Mouse (Mus musculus) hindbrain, embryonic 12.5 days (tissue): ENCODE results near the gene Slc17a9. TPM values are rescaled to one million over a fixed set of nuclear protein-coding genes. Genes with fewer than 3 reads are reported as not detected.

Experiments
- ATAC-seq: fragments of 200-750 bp; cut with Nextera tagmentation; 2 replicates; pipeline ENCODE4 v1.8.0; 2017; ENCODE audit warnings: moderate TSS enrichment; ENCODE audit not compliant: low FRiP score
- H3K27ac ChIP-seq: fragments of 300-500 bp; sonication (generic); 2 replicates; pipeline ENCODE4 v1.5.1; 2016; ENCODE audit warnings: mild to moderate bottlenecking
- H3K27me3 ChIP-seq: fragments of 300-500 bp; sonication (generic); 2 replicates; pipeline ENCODE4 v1.6.1; 2016; ENCODE audit warnings: mild to moderate bottlenecking
- H3K36me3 ChIP-seq: fragments of 300-500 bp; sonication (generic); 2 replicates; pipeline ENCODE4 v1.6.1; 2016; ENCODE audit warnings: mild to moderate bottlenecking
- H3K4me1 ChIP-seq: fragments of 300-500 bp; sonication (generic); 2 replicates; pipeline ENCODE4 v1.6.1; 2016
- H3K4me2 ChIP-seq: fragments of 300-500 bp; sonication (generic); replicated peaks from 2 replicates; pipeline ENCODE4 v1.6.1; 2016; ENCODE audit warnings: mild to moderate bottlenecking
- H3K4me3 ChIP-seq: fragments of 300-500 bp; sonication (generic); 2 replicates; pipeline ENCODE4 v1.5.1; 2016; ENCODE audit warnings: mild to moderate bottlenecking
- H3K9ac ChIP-seq: fragments of 300-500 bp; sonication (generic); 2 replicates; pipeline ENCODE4 v1.6.1; 2016; ENCODE audit warnings: mild to moderate bottlenecking, moderate library complexity
- H3K9me3 ChIP-seq: fragments of 300-500 bp; sonication (generic); replicated peaks from 2 replicates; pipeline ENCODE4 v1.6.1; 2016; ENCODE audit warnings: mild to moderate bottlenecking
- WGBS: fragments of 180-500 bp; shearing (Covaris S2); methylation state at CpG from one replicate; pipeline ENCODE4 v1.1.7; 2016; 5-methylcytosine and 5-hydroxymethylcytosine counted together
- polyA plus RNA-seq: library from polyadenylated mRNA; unstranded; fragments of >200 nt; fragmentation: Nextera tagmentation; extraction: Ambion mirVana; gene quantifications from 2 replicates; pipeline ENCODE4 v1.2.1, GENCODE M21; 2016

Slc17a9 gene
- 0.53 and 0.80 TPM in 2 replicates for polyA plus RNA-seq

DNA sequence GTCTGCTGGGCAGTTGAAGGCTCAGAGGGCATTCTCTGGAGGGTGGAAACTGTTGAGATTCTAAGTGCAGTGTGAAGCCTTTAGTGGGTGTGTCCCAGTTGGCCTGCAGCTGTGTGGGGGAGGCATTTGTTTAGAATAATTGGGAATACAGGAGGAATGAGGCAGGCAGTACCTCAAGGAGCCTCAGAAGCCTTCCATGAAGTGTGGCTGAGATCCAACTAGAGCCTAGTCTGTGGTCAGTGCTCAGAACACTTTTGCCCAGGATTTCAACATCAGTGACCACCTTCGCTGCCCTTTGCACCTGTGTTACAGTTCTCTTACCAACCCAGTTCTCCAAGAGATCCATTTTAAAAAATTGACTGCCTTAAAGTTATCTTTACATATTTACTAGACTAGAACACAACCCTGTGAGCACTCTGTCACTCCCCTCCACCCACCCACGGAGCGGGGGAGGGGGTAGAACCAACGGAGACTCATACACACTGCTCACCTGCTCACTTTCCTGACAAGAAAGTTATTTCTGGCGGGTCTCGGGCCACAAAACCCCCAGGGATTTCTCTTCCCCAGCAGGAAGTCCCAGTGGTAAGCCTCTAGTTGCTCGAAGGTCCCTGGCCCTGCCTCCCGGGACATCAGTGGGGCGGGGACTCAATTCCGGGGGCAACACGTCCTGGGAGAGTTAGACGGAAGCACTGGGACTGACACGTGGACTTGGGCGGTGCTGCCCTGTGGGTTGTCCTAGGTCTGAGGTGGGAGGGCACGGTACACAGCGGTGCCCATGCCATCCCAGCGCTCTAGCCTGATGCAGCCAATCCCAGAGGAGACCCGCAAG is at the start of gene Slc17a9:
TSS of gene Slc17a9 (plus strand) at position 679 of the 829 bp plus-strand sequence.
- peaks cover 4% of the 10 kb centered on the region; the same call in 1 of the 2 replicates for H3K4me1 ChIP-seq
- H3K4me3 ChIP-seq, result no peak within 1 kb of the TSS
- WGBS, result 8% methylated on average over 18 of the region's 18 CpGs
- H3K27me3 ChIP-seq, result no peaks in the 10 kb centered on the region
- H3K27ac ChIP-seq, result no peak within 1 kb of the TSS
- peak within 1 kb of the TSS; percentile 24; the same call in 1 of the 2 replicates for H3K9ac ChIP-seq
- H3K9me3 ChIP-seq, result no peaks in the 10 kb centered on the region
- peak within 1 kb of the TSS; percentile 17; the same call in 1 of the 2 replicates for H3K4me2 ChIP-seq
- H3K36me3 ChIP-seq, result peaks cover 41% of the 10 kb centered on the region
- ATAC-seq, result no peak

DNA sequence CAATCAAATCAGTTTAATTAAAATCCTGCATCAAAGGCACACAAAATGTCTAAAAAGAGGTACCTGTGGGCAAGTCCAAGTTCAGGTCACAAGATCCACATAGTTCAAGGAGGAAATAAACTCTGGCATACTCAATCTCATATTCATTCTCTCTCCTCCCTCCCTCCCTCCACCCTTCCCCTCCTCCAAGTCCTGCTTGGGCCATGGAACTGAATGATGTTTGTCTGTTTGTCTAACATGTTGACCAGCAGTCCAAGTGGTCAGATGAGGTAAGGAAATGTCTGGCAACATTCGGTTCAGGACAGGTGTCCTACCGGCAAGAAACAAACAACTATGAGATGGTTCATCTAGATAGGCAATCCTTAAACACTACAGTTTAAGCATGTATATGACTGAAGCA is 48.4 kb upstream of the Slc17a9 start:
- Histone ChIP-seq H3K9ac (no peak overlapping the region), H3K36me3 (peaks cover 43% of the 10 kb centered on the region), H3K9me3 (no peaks in the 10 kb centered on the region), H3K4me2 (no peak overlapping the region), H3K27me3 (no peaks in the 10 kb centered on the region), H3K27ac (no peak overlapping the region), H3K4me1 (no peaks in the 10 kb centered on the region), H3K4me3 (no peak overlapping the region)
- WGBS, result 99% methylated on average over 2 of the region's 2 CpGs
- no peak for ATAC-seq

DNA sequence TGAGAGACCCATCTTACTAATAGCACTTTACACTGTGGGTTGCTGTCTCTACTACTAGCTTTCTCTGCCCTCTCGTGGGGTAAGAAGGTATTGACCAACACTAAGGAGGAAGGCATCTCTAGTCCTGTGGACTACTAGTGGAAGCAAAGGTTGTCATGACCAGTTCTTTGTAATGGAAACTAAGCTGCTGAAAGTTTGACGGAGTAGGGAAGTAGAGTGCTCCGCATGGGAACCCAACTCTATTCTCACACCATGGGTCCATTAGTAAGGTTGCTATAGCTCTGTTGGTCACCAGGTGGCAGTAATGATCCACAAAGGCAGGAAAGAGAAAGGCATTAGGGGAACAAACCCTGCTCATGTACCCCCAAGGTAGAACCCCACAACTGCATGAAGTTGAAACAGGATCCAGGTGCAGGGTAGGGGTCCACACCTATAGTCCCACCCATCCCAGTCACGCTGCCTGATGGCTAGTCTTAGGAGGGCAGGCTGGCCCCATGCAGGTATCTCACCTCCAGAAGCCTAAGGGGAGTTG is 46.4 kb upstream of the Slc17a9 start:
- peak; percentile 75 for ATAC-seq
- peaks cover 44% of the 10 kb centered on the region for H3K36me3 ChIP-seq
- WGBS, result 21% methylated on average over 4 of the region's 4 CpGs

DNA sequence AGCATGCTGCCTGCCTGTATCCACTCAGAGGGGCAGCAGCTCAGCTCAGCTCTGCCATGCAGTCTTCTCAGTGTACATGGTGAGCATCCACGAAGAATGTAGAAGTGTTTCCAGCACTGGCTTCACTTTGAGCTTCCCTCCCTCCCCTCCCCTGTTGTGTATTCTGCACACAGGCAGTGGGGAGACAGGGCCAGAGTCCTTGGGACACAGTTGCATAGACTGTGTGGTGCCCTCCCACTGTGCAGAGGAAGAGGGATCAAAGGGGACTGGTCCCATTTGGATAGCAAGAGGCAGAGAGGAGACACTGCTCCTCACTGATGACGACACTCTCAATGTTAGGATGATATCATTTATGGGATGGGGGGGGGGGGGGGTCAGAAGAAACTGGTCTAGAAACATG is 43.8 kb upstream of the Slc17a9 start:
- H3K27ac ChIP-seq, result no peak overlapping the region
- H3K4me1 ChIP-seq, result no peaks in the 10 kb centered on the region
- ATAC-seq, result no peak
- H3K36me3 ChIP-seq, result peaks cover 61% of the 10 kb centered on the region
- H3K4me3 ChIP-seq, result no peak overlapping the region
- WGBS, result 60% methylated on average over 2 of the region's 2 CpGs
- H3K9me3 ChIP-seq, result no peaks in the 10 kb centered on the region
- no peaks in the 10 kb centered on the region for H3K27me3 ChIP-seq
- H3K4me2 ChIP-seq, result no peak overlapping the region
- no peak overlapping the region for H3K9ac ChIP-seq

More for the DNA sequence above, 46.4 kb upstream of the Slc17a9 start:
- no peaks in the 10 kb centered on the region for H3K4me1 ChIP-seq
- H3K9me3 ChIP-seq, result no peaks in the 10 kb centered on the region
- H3K9ac ChIP-seq, result no peak overlapping the region
- no peak overlapping the region for H3K4me3 ChIP-seq
- H3K27ac ChIP-seq, result no peak overlapping the region
- H3K27me3 ChIP-seq, result no peaks in the 10 kb centered on the region
- H3K4me2 ChIP-seq, result no peak overlapping the region

DNA sequence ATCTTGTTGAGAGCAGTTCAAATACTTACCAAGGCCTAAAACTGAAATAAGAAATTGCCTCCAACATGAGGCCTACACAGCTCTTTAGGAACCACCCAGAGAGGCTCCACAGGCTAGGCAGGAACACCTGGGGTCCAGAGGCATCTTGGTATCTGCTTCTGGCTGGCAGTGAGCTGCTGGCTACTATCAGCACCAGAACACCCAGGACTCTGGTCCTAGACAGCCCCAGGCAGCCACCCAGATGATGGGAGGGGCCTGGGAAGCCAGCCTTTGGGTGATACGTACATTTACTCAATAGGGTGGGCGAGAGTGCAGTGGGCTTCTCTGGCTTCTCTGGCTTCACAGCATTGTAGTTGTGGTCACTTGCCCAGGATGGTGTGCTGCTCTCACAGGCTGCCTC is 41.5 kb upstream of the Slc17a9 start:
- no peak for ATAC-seq

DNA sequence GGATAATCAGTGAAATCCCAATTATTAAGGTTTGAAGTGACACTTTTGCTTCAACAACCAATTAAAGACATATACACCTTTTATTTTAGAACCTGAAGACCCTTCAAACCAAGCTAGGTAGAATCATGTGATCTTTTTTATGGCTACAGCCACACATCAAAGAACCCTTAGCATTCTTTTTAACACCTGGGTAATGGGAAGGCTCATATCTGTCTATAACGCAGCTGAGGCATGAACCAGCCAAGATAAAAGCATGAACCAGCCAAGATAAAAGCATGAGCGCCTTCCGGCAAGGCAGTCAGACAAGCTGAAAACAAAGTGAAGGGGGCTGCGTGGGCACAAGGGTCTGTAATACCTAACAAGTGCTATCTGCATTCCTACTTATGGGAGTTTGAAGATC is 41.0 kb upstream of the Slc17a9 start:
- H3K4me1 ChIP-seq, result no peaks in the 10 kb centered on the region
- 93% methylated on average over 4 of the region's 4 CpGs for whole genome bisulfite sequencing
- H3K27ac ChIP-seq, result no peak overlapping the region
- no peak overlapping the region for H3K4me3 ChIP-seq
- no peaks in the 10 kb centered on the region for H3K9me3 ChIP-seq
- H3K4me2 ChIP-seq, result no peak overlapping the region
- H3K27me3 ChIP-seq, result no peaks in the 10 kb centered on the region
- no peak overlapping the region for H3K9ac ChIP-seq
- ATAC-seq, result no peak
- H3K36me3 ChIP-seq, result peaks cover 89% of the 10 kb centered on the region

More for the DNA sequence above, 41.5 kb upstream of the Slc17a9 start:
- no peak overlapping the region for H3K9ac ChIP-seq
- H3K4me1 ChIP-seq, result no peaks in the 10 kb centered on the region
- no peaks in the 10 kb centered on the region for H3K27me3 ChIP-seq
- no peak overlapping the region for H3K27ac ChIP-seq
- H3K36me3 ChIP-seq, result peaks cover 84% of the 10 kb centered on the region
- 94% methylated on average over 2 of the region's 2 CpGs for WGBS
- H3K4me3 ChIP-seq, result no peak overlapping the region
- no peaks in the 10 kb centered on the region for H3K9me3 ChIP-seq
- no peak overlapping the region for H3K4me2 ChIP-seq

DNA sequence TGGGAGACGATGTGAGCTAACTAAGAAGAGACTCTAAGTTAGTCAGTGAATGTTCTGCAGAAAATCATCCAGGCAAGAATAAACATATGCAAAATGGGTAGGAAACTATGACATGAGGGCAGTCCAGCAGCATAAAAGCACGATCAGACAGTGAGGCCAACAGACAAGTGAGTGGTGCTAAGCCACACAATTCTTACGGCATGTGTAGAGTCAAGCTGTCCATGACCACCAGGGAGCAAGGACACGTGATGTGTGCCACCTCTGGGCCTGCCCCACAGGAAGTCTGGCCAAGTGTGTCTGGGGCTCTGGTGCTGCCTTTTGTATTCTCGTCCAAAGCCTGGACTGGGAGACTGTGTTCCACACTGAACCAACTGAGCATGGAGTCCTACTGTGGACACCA is 35.2 kb upstream of the Slc17a9 start:
- H3K27me3 ChIP-seq, result no peaks in the 10 kb centered on the region
- no peak overlapping the region for H3K4me3 ChIP-seq
- H3K9ac ChIP-seq, result no peak overlapping the region
- no peak overlapping the region for H3K27ac ChIP-seq
- no peak overlapping the region for H3K4me2 ChIP-seq
- peaks cover 13% of the 10 kb centered on the region for H3K4me1 ChIP-seq
- 88% methylated on average over 5 of the region's 5 CpGs for WGBS
- peaks cover 61% of the 10 kb centered on the region for H3K36me3 ChIP-seq
- ATAC-seq, result no peak
- H3K9me3 ChIP-seq, result no peaks in the 10 kb centered on the region

DNA sequence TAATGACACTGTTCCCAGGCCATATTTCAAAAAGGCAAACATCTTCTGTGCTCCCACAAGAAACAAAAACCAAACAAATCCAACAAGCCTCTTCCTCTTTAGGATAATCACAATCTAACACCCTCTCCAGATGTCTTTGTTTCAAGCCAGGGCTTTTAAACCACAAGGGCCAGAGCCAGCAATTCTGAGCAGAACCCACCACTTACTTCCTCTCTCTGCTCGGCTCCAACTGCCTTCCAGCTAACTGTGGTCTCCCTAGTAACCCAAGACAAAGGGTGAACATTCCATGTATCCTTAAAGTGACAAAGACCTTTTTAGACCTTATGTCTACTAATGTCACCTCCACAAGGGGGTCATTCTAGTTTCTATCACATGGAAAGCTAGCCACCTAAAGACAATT is 32.4 kb upstream of the Slc17a9 start:
- Histone ChIP-seq H3K27ac (peak overlapping the region; percentile 72), H3K27me3 (no peaks in the 10 kb centered on the region), H3K4me3 (no peak overlapping the region), H3K36me3 (peaks cover 33% of the 10 kb centered on the region), H3K9me3 (no peaks in the 10 kb centered on the region), H3K4me2 (peak overlapping the region; percentile 25; the same call in 1 of the 2 replicates), H3K4me1 (peaks cover 17% of the 10 kb centered on the region), H3K9ac (no peak overlapping the region)
- WGBS, result 0% methylated on average over 1 of the region's 1 CpGs
- peak; percentile 61; the same call in 1 of the 2 replicates for ATAC-seq

DNA sequence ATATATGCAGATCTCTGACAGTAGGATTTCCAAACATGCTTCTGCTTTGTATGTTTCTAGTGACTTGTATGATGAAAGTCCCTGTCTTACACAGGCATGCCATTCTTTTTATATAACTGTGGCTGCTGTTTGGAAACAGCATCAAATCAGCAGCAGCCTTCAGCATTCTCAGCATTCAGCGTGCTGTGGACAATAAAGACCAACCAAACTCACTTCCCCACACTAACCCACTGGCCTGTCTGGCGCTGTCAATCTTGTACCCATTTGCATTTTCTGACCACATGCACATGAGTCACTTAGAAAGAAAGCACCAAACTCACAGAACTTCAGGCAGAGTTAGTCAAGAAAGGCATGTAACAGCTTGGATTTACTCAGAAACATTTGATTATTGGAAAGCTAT is 29.9 kb upstream of the Slc17a9 start:
- Histone ChIP-seq H3K9ac (no peak overlapping the region), H3K4me2 (no peak overlapping the region), H3K36me3 (peaks cover 7% of the 10 kb centered on the region), H3K4me1 (peaks cover 26% of the 10 kb centered on the region), H3K27ac (no peak overlapping the region), H3K27me3 (no peaks in the 10 kb centered on the region), H3K9me3 (no peaks in the 10 kb centered on the region), H3K4me3 (no peak overlapping the region)
- WGBS, result 70% methylated on average over 2 of the region's 2 CpGs
- ATAC-seq, result no peak

DNA sequence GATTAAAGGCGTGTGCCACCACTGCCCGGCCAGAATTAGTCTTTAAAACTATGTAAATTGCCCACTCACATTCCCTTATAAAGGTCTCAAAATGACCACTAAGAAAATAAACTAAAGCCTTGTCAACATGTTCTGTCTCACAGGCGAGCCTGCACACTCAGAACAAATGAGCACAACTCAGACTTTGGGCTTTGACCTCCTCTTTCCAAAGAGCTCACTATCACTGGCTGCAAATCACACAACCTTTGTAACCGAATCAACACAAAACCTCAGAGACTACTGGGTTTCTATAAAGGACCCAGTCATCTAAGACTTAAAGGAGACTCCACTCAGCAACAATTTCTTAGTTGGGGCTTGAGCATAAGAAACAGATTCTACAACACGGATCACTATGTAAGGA is 24.6 kb upstream of the Slc17a9 start:
- Histone ChIP-seq H3K27ac (no peak overlapping the region), H3K27me3 (no peaks in the 10 kb centered on the region), H3K36me3 (no peaks in the 10 kb centered on the region), H3K4me2 (peak overlapping the region; percentile 95), H3K9ac (peak overlapping the region; percentile 97), H3K9me3 (no peaks in the 10 kb centered on the region), H3K4me1 (peaks cover 35% of the 10 kb centered on the region), H3K4me3 (peak overlapping the region; percentile 74)
- WGBS, result 85% methylated on average over 5 of the region's 5 CpGs
- ATAC-seq, result no peak

DNA sequence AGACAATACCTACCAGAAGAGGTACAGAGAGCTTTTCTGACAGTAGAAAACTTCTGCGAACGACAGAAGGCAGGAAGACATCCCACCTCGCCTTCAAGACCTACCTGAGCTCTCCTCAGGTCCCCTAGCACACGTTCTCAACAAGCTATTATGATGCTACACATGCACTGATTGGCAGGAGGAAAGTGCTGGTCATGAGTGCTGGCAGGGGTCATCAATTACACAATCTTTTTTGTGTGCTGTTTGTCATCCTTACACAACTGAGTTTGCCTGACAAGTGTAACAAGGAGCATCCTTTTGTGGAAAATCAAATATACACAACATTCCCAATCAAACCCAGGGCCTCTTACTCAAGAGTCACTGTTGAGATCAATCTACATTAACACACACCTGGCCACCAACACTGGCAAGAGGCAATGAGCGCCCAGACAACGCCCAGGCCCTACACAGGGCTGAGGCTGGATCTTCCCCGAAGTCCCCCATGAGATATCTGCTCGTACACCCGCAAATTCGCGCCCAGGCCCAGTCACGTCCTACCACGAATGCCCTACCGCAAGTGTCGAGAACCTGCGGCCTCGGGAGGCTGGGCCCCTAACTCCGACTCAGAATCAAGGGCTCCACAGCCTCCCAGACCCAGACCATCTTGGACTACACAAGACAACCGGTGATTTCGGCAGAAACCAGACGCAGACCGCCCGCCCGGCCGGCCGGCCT is 23.9 kb upstream of the Slc17a9 start:
- H3K4me1 ChIP-seq, result peaks cover 31% of the 10 kb centered on the region

More for the DNA sequence above, 23.9 kb upstream of the Slc17a9 start:
- peak overlapping the region; percentile 97 for H3K9ac ChIP-seq
- H3K27ac ChIP-seq, result peak overlapping the region; percentile 96
- no peaks in the 10 kb centered on the region for H3K27me3 ChIP-seq
- 7% methylated on average over 24 of the region's 26 CpGs for whole genome bisulfite sequencing
- peak; percentile 30 for ATAC-seq
- no peaks in the 10 kb centered on the region for H3K9me3 ChIP-seq
- H3K4me3 ChIP-seq, result peak overlapping the region; percentile 74
- peak overlapping the region; percentile 95 for H3K4me2 ChIP-seq
- H3K36me3 ChIP-seq, result no peaks in the 10 kb centered on the region
